Mouse (Mus musculus) ovary, postnatal 36 days (tissue): ENCODE data around the gene Fkbp10.

Source experiments
- DNase-seq: peaks from one replicate; pipeline ENCODE4 v3.0.0; 2022; ENCODE audit warnings: low spot score, mixed read lengths

Gene Fkbp10

DNA sequence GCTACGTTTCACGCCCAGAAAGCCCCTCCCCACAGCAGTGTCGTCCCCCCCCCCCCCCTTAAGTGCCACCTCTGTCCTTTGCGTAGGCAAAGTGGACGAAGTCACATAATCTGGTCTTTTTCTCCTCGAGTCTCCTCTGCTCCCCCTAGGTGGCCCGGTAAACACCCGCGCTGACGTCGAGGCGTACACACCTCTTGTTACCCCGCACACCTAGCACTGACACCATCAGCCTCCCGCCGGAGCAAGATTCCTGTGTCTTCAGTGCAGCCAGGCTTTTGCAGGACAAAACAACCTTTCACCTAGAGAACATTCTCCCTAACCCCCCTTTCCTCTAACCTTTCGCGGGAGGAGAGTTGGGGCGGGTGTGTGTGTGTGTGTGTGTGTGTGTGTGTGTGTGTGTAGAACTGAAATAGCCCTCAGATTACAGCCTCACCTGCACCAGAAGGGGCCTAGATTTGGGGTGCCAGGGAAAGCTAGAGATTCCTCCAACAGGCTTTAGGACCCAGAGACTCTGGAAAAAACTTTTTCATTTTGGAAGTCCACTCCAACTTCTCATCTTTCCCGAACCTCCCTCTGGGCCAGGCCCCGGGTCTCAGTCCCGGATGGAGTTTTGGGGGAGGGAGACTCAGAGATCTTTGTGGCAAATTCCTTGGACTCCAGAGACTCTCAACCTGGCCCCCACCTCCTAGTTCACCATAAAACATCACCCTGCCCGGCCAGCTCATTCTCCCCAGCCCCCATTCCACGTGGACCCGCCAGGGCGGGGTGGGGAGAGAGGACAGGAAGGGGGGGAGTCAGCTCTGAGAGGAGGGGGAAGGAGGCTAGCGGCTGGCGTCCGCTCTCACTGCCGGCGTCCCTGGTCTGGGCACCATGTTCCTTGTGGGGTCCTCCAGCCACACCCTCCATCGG, at the start of gene Fkbp10:
Gene Fkbp10 (plus strand): TSS at position 784 of the 909 bp plus-strand sequence.
- DNase-seq: peak; percentile 78

GRCm38 (mm10) chr11:100369145-100369544, 46.4 kb upstream of the Fkbp10 start:
- no peak for DNase-seq

GRCm38 (mm10) chr11:100369822-100370221, 45.7 kb upstream of the Fkbp10 start:
- no peak for DNase-seq

DNA sequence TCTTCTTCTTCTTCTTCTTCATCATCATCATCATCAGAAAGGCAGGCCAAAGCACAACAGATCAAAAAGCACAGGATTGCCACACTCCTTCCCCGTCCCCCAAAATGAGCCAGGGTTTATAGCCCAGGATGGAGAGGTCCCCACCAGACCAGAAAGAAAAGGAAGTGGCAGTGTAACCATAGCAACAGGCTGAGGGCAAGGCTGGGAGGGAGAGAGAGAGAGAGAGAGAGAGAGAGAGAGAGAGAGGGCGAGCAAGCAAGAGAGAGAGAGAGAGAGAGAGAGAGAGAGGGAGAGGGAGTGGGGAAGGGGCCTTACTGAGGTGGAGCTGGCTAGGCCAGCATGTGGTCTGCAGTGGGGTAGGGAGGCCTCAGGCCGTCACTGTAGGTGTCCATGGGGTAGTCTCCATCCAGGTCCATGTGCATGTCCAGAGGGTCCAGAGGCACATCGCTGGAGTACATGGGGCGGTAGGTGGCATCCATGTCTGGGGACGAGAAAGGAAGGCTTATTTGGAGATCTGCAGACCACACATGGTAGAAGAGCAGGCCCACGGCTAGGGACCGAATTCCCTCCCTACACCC, 43.4 kb upstream of the Fkbp10 start:
- no peak for DNase-seq

DNA sequence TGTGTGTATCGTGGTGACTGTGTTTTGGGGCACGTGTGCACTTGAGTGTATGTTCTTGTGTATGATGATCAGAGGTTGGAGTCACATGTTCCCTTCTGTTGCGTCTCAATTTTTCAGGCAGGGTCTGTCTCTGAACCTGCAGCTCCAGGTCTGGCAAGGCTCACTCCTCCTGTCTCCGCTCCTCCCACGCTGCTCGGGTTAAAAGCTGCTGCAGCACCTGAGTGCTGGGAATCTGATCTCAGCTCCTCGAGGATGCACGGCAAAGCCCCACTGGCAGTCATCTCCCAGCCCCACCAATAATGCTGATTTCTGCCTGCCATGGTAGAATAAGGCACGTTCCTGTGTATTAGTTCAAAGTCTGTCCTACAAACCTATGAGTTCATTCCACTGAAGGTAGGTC, 40.4 kb upstream of the Fkbp10 start:
- DNase-seq: no peak

- DNase-seq: no peak
Measured at GRCm38 (mm10) chr11:100376005-100376404, 39.5 kb upstream of the Fkbp10 start.

DNA sequence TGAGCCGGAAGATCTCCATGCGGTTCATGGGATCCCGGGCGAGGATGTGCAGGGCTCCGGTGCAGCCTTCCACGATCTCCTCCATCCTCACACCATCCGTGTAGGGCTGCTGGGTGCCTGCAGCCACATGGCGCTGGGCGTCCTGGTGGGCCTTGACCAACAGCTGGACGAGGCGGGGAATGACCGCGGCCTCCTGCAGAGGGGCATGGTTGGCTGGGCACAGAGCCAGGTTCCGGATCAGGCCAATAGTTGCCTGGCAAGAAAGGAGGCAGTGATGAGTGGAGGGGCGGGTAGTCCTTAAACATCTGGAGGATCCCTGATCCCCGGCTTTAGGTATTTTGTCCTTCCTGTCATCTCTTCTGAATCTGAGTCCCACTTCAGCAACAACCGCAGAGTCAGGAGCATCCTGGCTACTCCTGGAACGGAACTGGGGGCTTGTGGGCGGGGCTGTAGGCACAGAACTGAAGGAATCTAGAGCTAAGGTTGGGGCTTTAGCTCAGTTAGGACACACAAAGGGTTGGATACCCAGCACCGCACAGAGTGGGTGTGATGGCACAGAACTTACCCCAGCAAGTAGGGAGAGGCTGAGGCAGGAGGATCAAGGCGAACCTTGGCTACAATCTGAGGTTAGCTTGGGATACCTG, 38.6 kb upstream of the Fkbp10 start:
- no peak for DNase-seq

- DNase-seq: no peak
Measured at GRCm38 (mm10) chr11:100377989-100378388, 37.5 kb upstream of the Fkbp10 start.

DNA sequence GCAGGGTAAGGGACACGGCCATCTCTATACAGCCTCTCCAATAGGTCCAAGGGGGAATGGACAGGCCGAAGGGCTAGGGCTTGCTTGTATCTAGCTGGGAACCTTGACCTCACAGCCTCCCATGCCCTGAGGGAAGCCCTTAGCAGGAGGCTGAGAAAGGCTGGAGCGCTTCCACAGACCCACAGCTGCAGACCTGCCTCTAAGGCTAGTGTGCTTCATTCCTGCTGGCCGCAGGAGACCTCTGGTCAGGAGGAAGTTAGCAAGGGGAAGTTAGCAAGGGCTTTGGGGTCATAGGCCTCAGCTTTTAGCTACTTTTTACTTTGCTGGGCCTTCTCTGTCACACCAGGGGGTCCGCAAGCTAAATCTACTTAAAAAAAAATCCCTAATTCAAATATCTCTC, 37.1 kb upstream of the Fkbp10 start:
- no peak for DNase-seq

DNA sequence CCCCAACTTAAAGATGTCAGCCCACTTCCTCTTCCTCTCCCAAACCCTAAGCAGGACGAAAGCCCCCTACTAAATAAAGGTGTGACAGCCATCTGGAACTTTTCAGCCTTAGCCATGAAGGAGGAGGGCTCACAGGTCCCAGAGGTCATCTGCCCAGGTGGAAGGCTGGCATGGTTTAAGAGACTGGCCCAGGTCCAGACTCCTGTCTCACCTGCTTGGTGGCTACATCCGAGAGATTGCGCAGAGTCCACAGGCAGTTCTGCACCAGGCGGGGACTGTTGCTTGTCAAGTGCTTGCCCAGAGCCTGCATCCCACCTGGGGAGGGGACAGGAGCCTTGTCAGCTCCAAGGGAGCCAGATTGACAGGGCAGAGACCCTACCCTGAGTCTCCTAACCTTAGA, 36.2 kb upstream of the Fkbp10 start:
- DNase-seq: no peak

GRCm38 (mm10) chr11:100382682-100383081, 32.8 kb upstream of the Fkbp10 start:
- DNase-seq: no peak

GRCm38 (mm10) chr11:100385016-100385415, 30.5 kb upstream of the Fkbp10 start:
- no peak for DNase-seq

DNA sequence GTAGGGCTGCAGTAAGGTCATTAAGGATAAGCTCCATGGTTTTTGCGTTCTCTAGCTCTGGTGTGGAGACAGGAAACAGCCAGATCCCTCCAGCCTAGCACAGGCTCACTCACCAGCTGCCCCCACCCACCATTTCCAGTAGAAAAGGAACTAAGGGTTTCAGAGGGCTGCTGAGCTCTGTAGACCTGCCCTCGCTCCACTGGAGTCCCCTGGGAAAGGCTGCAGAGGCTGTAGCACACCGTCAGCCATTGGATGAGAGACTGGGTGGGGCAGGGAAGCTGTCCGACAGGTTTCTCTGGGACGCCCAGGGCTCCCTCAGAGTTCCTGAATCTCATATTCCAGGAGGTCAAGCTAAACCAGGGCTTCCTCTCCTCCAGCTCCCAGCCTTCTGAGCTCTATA, 28.9 kb upstream of the Fkbp10 start:
- DNase-seq: no peak

DNA sequence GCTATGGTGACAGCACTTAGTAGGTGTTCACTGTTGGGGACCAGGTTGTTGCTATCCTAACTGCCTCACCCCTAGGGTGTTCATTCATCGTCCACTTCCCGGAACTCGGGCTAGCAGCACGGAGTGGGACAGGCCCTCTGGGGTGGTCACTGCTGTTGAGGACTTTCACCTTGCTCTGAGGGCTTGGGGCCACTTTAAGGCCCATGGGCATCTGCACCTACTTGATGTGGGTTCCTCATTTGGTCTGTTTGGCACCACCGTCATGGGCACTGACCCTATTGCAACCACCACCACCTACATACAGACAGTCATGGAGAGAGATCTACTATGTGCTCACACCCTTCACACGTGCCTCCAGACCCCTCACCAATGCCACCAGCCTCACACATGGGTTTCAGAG, 28.4 kb upstream of the Fkbp10 start:
- no peak for DNase-seq

GRCm38 (mm10) chr11:100387589-100388375, 27.7 kb upstream of the Fkbp10 start:
- no peak for DNase-seq

DNA sequence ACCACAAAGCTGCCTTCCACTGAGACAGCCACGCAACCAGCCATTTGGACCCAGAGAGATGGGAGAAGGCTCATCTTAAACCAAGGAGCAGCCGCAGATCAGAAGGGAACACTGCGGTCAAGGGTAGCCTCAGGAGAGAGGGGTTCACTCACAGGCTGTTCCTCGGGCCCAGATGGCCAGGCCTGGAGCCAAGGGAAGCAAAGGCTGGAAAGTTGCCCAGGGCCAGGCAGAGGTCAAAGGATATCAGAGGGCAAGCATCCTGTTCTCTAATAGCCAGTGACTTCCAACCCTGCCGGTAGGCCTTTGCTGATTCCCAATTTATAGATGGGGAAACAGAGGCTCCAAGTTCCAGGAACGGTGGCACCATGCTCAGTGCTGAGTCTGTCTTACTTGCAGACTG, 26.9 kb upstream of the Fkbp10 start:
- DNase-seq: peak; percentile 55

GRCm38 (mm10) chr11:100389931-100390445, 25.5 kb upstream of the Fkbp10 start:
- no peak for DNase-seq

GRCm38 (mm10) chr11:100391081-100391883, 24.2 kb upstream of the Fkbp10 start:
- DNase-seq: peak; percentile 55

DNA sequence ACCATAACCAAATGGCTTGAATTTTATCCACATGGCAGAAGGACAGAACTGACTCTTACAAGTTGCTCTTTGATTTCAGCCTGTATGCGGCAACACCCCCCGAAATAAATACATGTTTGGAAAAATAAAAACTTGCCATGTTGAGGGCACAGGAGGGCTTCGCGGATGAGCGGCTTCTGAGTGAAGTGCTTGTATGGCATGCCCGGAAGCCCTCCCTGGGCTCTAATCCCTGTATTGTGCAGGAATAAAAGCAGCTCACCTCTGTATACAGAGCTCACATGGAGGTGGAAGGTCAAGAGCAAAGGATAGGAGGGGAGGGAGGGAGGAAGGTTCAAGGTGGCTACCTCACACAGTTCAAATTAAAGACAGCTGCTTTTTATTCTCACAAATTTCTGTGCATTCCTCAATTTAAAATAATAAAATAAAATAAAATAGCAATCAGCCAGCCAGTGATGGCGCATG, 23.6 kb upstream of the Fkbp10 start:
- DNase-seq: no peak

DNA sequence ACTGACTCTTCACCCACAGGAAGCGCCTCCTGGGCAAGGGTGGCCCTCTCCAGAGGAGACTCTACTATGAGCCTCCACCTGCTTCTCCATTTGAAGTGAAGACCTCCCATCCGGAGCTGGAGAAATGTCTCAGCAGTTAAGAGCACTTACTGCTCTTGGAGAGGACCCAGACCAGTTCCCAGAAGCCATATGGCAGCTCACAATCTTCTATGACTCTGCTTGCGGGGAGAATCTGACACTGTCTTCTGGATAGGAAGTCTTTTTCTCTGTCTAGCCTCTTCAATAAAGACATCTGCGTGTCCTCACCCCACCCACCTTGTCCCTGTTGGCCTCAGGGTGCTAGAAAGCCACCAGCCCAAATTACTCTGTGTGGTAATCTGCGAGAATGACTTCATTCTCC, 22.5 kb upstream of the Fkbp10 start:
- no peak for DNase-seq

GRCm38 (mm10) chr11:100393733-100394132, 21.8 kb upstream of the Fkbp10 start:
- no peak for DNase-seq
